Mouse (Mus musculus): Measurements from ENCODE around the gene Kalrn. TPM values are rescaled to one million over a fixed set of nuclear protein-coding genes. Genes with fewer than 3 reads are reported as not detected.
A peak's percentile ranks its signal among the peaks of the same experiment; 100 is the strongest.

Kalrn gene
- total and polyA plus RNA-seq, 2 experiments from 2014 or later = 19.4 to 44.5 TPM

- ATAC-seq (ENCODE audit: insufficient read depth, low read depth) = no peak
- WGBS = 91% methylated on average over 12 of the region's 12 CpGs
- Histone ChIP-seq H3K9me3 (replicated peaks; ENCODE audit: control insufficient read depth, low read length) (no peaks in the 10 kb centered on the region), H3K27ac (ENCODE audit: low read depth) (no peak overlapping the region; the same call in 1 of the 2 replicates), H3K4me2 (ENCODE audit: low read depth, low read length) (no peak overlapping the region), H3K4me3 (ENCODE audit: low read depth, low read length) (no peak overlapping the region), H3K9ac (replicated peaks; ENCODE audit: low read depth, low read length) (no peak overlapping the region), H3K4me1 (ENCODE audit: control insufficient read depth, insufficient read depth) (peaks cover 37% of the 10 kb centered on the region), H3K27me3 (ENCODE audit: control insufficient read depth, insufficient read depth, low read length) (no peaks in the 10 kb centered on the region), H3K36me3 (replicated peaks; ENCODE audit: control insufficient read depth, insufficient read depth, low read length) (peaks cover 51% of the 10 kb centered on the region)
- no peak for DNase-seq (ENCODE audit: low spot score)
- no peak for TF ChIP-seq EP300 (IDR thresholded peaks at IDR 0.05; ENCODE audit: low read depth)
- TF ChIP-seq CTCF (IDR thresholded peaks at IDR 0.05; ENCODE audit: low read depth) = no peak
Observed at GRCm38 (mm10) chr16:34032011-34032645, 541.2 kb downstream of the Kalrn start.

GRCm38 (mm10) chr16:34031565-34031964 is 541.8 kb downstream of the Kalrn start:
- no peak overlapping the region for H3K9ac ChIP-seq (replicated peaks; ENCODE audit: low read depth, low read length)
- DNase-seq (ENCODE audit: low spot score) (peak; percentile 36), ATAC-seq (ENCODE audit: insufficient read depth, low read depth) (no peak)

GRCm38 (mm10) chr16:34030379-34030778 is 543.0 kb downstream of the Kalrn start:
- H3K36me3 ChIP-seq (replicated peaks; ENCODE audit: control insufficient read depth, insufficient read depth, low read length) = peaks cover 60% of the 10 kb centered on the region
- peak; percentile 46 for DNase-seq (ENCODE audit: low spot score)
- H3K4me3 ChIP-seq (ENCODE audit: low read depth, low read length) = no peak overlapping the region
- TF ChIP-seq EP300 (IDR thresholded peaks at IDR 0.05; ENCODE audit: low read depth) = no peak
- no peak for TF ChIP-seq CTCF (IDR thresholded peaks at IDR 0.05; ENCODE audit: low read depth)
- H3K9me3 ChIP-seq (replicated peaks; ENCODE audit: control insufficient read depth, low read length) = no peaks in the 10 kb centered on the region
- H3K4me2 ChIP-seq (ENCODE audit: low read depth, low read length) = no peak overlapping the region
- H3K4me1 ChIP-seq (ENCODE audit: control insufficient read depth, insufficient read depth) = peaks cover 26% of the 10 kb centered on the region
- no peak for ATAC-seq (ENCODE audit: insufficient read depth, low read depth)
- H3K27me3 ChIP-seq (ENCODE audit: control insufficient read depth, insufficient read depth, low read length) = no peaks in the 10 kb centered on the region
- peak overlapping the region; percentile 63 for H3K27ac ChIP-seq (ENCODE audit: low read depth)
- WGBS = 47% methylated on average over 4 of the region's 4 CpGs
- H3K9ac ChIP-seq (replicated peaks; ENCODE audit: low read depth, low read length) = no peak overlapping the region

More at GRCm38 (mm10) chr16:34031565-34031964, 541.8 kb downstream of the Kalrn start:
- 43% methylated on average over 9 of the region's 9 CpGs for WGBS
- H3K27ac ChIP-seq (ENCODE audit: low read depth) = peak overlapping the region; percentile 63
- TF ChIP-seq CTCF (IDR thresholded peaks at IDR 0.05; ENCODE audit: low read depth) (no peak), EP300 (IDR thresholded peaks at IDR 0.05; ENCODE audit: low read depth) (no peak)
- no peak overlapping the region for H3K4me3 ChIP-seq (ENCODE audit: low read depth, low read length)
- no peak overlapping the region for H3K4me2 ChIP-seq (ENCODE audit: low read depth, low read length)
- H3K4me1 ChIP-seq (ENCODE audit: control insufficient read depth, insufficient read depth) = peaks cover 33% of the 10 kb centered on the region
- H3K9me3 ChIP-seq (replicated peaks; ENCODE audit: control insufficient read depth, low read length) = no peaks in the 10 kb centered on the region
- peaks cover 56% of the 10 kb centered on the region for H3K36me3 ChIP-seq (replicated peaks; ENCODE audit: control insufficient read depth, insufficient read depth, low read length)
- H3K27me3 ChIP-seq (ENCODE audit: control insufficient read depth, insufficient read depth, low read length) = no peaks in the 10 kb centered on the region

GRCm38 (mm10) chr16:34029790-34030189 is 543.5 kb downstream of the Kalrn start:
- H3K9ac ChIP-seq (replicated peaks; ENCODE audit: low read depth, low read length) = no peak overlapping the region
- peaks cover 60% of the 10 kb centered on the region for H3K36me3 ChIP-seq (replicated peaks; ENCODE audit: control insufficient read depth, insufficient read depth, low read length)
- ATAC-seq (ENCODE audit: insufficient read depth, low read depth) (peak; percentile 66), DNase-seq (ENCODE audit: low spot score) (peak; percentile 31)
- peaks cover 26% of the 10 kb centered on the region for H3K4me1 ChIP-seq (ENCODE audit: control insufficient read depth, insufficient read depth)
- no peak for TF ChIP-seq EP300 (IDR thresholded peaks at IDR 0.05; ENCODE audit: low read depth)
- TF ChIP-seq CTCF (IDR thresholded peaks at IDR 0.05; ENCODE audit: low read depth) = no peak
- H3K4me3 ChIP-seq (ENCODE audit: low read depth, low read length) = no peak overlapping the region
- 50% methylated on average over 5 of the region's 5 CpGs for WGBS
- H3K27ac ChIP-seq (ENCODE audit: low read depth) = peak overlapping the region; percentile 63
- H3K9me3 ChIP-seq (replicated peaks; ENCODE audit: control insufficient read depth, low read length) = no peaks in the 10 kb centered on the region
- H3K4me2 ChIP-seq (ENCODE audit: low read depth, low read length) = no peak overlapping the region
- H3K27me3 ChIP-seq (ENCODE audit: control insufficient read depth, insufficient read depth, low read length) = no peaks in the 10 kb centered on the region

GRCm38 (mm10) chr16:34017241-34017640 is 556.1 kb downstream of the Kalrn start:
- H3K27me3 ChIP-seq (ENCODE audit: control insufficient read depth, insufficient read depth, low read length) = no peaks in the 10 kb centered on the region
- H3K27ac ChIP-seq (ENCODE audit: low read depth) = no peak overlapping the region
- H3K9me3 ChIP-seq (replicated peaks; ENCODE audit: control insufficient read depth, low read length) = no peaks in the 10 kb centered on the region
- H3K4me1 ChIP-seq (ENCODE audit: control insufficient read depth, insufficient read depth) = peaks cover under 1% of the 10 kb centered on the region; the same call in 1 of the 2 replicates
- TF ChIP-seq EP300 (IDR thresholded peaks at IDR 0.05; ENCODE audit: low read depth) (no peak), CTCF (IDR thresholded peaks at IDR 0.05; ENCODE audit: low read depth) (no peak)
- WGBS = 96% methylated on average over 8 of the region's 8 CpGs
- H3K36me3 ChIP-seq (replicated peaks; ENCODE audit: control insufficient read depth, insufficient read depth, low read length) = peaks cover 36% of the 10 kb centered on the region
- no peak overlapping the region for H3K4me3 ChIP-seq (ENCODE audit: low read depth, low read length)
- no peak overlapping the region for H3K9ac ChIP-seq (replicated peaks; ENCODE audit: low read depth, low read length)
- no peak overlapping the region for H3K4me2 ChIP-seq (ENCODE audit: low read depth, low read length)
- DNase-seq (ENCODE audit: low spot score) (no peak), ATAC-seq (ENCODE audit: insufficient read depth, low read depth) (no peak)

Measured in heart, postnatal 0 days (tissue).